ENCODE assay signal across 24 mouse cellular contexts in the genomic region with DNA sequence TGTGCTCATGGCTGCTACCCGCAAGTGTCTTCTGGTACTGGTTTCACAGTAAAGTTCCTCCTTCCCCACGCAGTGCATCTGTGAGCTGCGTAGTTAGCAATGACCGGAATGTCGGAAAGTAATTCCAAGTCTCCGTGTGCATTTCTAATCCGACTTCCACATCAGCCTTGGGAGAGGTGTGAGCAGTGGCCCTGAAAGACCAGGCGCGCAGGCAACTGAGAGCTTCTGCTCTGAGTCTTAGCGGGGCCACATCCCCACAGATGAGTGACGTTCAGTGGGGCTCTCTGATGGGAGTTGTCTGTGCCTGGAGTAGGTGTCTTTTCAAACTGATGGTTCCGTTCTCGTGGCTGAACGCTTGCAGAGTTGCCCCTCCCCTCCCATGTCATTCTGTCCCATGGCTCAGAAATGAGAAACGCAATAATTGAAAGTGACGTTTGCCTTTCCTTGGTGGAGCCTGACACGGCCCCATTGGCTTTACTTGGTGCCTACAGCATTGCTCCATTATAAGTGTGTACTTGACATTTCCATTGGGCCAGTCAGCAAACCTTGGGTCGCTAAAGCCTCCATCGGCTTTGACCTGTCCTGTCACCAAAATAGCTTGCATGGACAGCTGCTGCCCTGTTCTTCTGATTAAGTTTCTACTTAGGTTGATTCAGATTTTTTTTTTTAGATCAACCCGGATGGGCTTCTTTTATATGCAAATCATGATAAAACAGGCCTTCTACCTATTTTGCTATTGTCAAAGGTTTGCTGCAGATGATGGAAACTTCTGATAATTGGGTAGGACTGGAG.
"Had no signal": no experiment of that assay in that cellular context is flagged by ENCODE, and none has a peak within 500 bp of the region (broad histone marks: within the 10 kb centered on the region; RNA-seq: fewer than 3 reads in every experiment).

No protein-coding gene starts in this region.

- H3K27ac ChIP-seq: kidney, postnatal 0 days; left cerebral cortex, adult 2 months; limb, embryonic 12.5 days; limb, embryonic 15.5 days; liver, embryonic 12.5 days; liver, embryonic 15.5 days; lung, embryonic 15.5 days; midbrain, embryonic 10.5 days; neural tube, embryonic 13.5 days; stomach, embryonic 15.5 days had no signal

- DNase-seq: kidney, adult 2 months; kidney, postnatal 25 days; layer of hippocampus, postnatal 36 days; lung, adult 18-20 months; lung, postnatal 10 days; lung, postnatal 36 days; midbrain, embryonic 14.5 days; right cerebral cortex, adult 18-20 months; right cerebral cortex, postnatal 14 days; right cerebral cortex, postnatal 4 days; spleen, adult 18-20 months; thymus, adult 18-20 months; thymus, postnatal 36 days had no signal

- H3K9me3 ChIP-seq: limb, embryonic 12.5 days; limb, embryonic 15.5 days; liver, embryonic 12.5 days; liver, embryonic 15.5 days; lung, embryonic 15.5 days; megakaryocyte, embryonic 14.5 days; midbrain, embryonic 10.5 days; neural tube, embryonic 13.5 days; stomach, embryonic 15.5 days had no signal

- H3K4me2 ChIP-seq: limb, embryonic 12.5 days; limb, embryonic 15.5 days; liver, embryonic 12.5 days; liver, embryonic 15.5 days; lung, embryonic 15.5 days; neural tube, embryonic 13.5 days; stomach, embryonic 15.5 days had no signal

- ATAC-seq: liver, embryonic 12.5 days had no signal

- H3K4me3 ChIP-seq: left cerebral cortex, adult 2 months; limb, embryonic 12.5 days; limb, embryonic 15.5 days; liver, embryonic 12.5 days; liver, embryonic 15.5 days; lung, embryonic 15.5 days; megakaryocyte, embryonic 14.5 days; midbrain, embryonic 10.5 days; neural tube, embryonic 13.5 days; stomach, embryonic 15.5 days had no signal

- H3K4me1 ChIP-seq: limb, embryonic 12.5 days; limb, embryonic 15.5 days; liver, embryonic 12.5 days; liver, embryonic 15.5 days; lung, embryonic 15.5 days; stomach, embryonic 15.5 days had no signal

- H3K9ac ChIP-seq: limb, embryonic 12.5 days; limb, embryonic 15.5 days; liver, embryonic 12.5 days; liver, embryonic 15.5 days; lung, embryonic 15.5 days; neural tube, embryonic 13.5 days; stomach, embryonic 15.5 days had no signal

- H3K27me3 ChIP-seq: limb, embryonic 12.5 days; limb, embryonic 15.5 days; liver, embryonic 12.5 days; liver, embryonic 15.5 days; lung, embryonic 15.5 days; megakaryocyte, embryonic 14.5 days; neural tube, embryonic 13.5 days; stomach, embryonic 15.5 days had no signal
